Mouse (Mus musculus) heart, postnatal 0 days (tissue): Measurements from ENCODE around the gene Fam50a. TPM values are rescaled to one million over a fixed set of nuclear protein-coding genes. Genes with fewer than 3 reads are reported as not detected.
A peak's percentile ranks its signal among the peaks of the same experiment; 100 is the strongest.

Experiments used
- ATAC-seq: fragments of 200-750 bp; cut with Nextera tagmentation; 2 replicates; pipeline ENCODE4 v1.8.0; 2017; ENCODE audit warnings: low read depth, moderate number of reproducible peaks, moderate library complexity; ENCODE audit not compliant: insufficient read depth
- DNase-seq: peaks from one replicate; pipeline ENCODE4 v3.0.0-alpha.2; 2016; ENCODE audit warnings: low spot score
- H3K27ac ChIP-seq: fragments of 300-500 bp; sonication (generic); 2 replicates; pipeline ENCODE4 v1.5.1; 2014; ENCODE audit warnings: low read depth, mild to moderate bottlenecking
- H3K27me3 ChIP-seq: fragments of 300-500 bp; sonication (generic); 2 replicates; pipeline ENCODE4 v1.6.1; 2014; ENCODE audit warnings: low read length, mixed read lengths; ENCODE audit not compliant: control insufficient read depth, insufficient read depth
- H3K36me3 ChIP-seq: fragments of 300-500 bp; sonication (generic); replicated peaks from 2 replicates; pipeline ENCODE4 v1.6.1; 2014; ENCODE audit warnings: low read length, mixed read lengths; ENCODE audit not compliant: control insufficient read depth, insufficient read depth
- H3K4me1 ChIP-seq: fragments of 300-500 bp; sonication (generic); 2 replicates; pipeline ENCODE4 v1.6.1; 2014; ENCODE audit warnings: antibody characterized with exemption; ENCODE audit not compliant: control insufficient read depth, insufficient read depth
- H3K4me2 ChIP-seq: fragments of 300-500 bp; sonication (generic); 2 replicates; pipeline ENCODE4 v1.6.1; 2014; ENCODE audit warnings: low read depth, mild to moderate bottlenecking, low read length, moderate library complexity
- H3K4me3 ChIP-seq: fragments of 300-500 bp; sonication (generic); 2 replicates; pipeline ENCODE4 v1.5.1; 2014; ENCODE audit warnings: low read depth, low read length
- H3K9ac ChIP-seq: fragments of 300-500 bp; sonication (generic); replicated peaks from 2 replicates; pipeline ENCODE4 v1.6.1; 2014; ENCODE audit warnings: low read depth, low read length, mixed read lengths
- H3K9me3 ChIP-seq: fragments of 300-500 bp; sonication (generic); replicated peaks from 2 replicates; pipeline ENCODE4 v1.6.1; 2016; ENCODE audit warnings: low read length; ENCODE audit not compliant: control insufficient read depth
- CTCF ChIP-seq: IDR thresholded peaks from 2 replicates; pipeline ENCODE4 v1.5.1; 2016; ENCODE audit warnings: antibody characterized with exemption, control low read depth, low read depth
- EP300 ChIP-seq: IDR thresholded peaks from 2 replicates; pipeline ENCODE4 v1.6.1; 2016; ENCODE audit warnings: antibody characterized with exemption, low read depth
- WGBS: fragments of 180-500 bp; shearing (Covaris S2); extraction: QIAGEN DNeasy Blood & Tissue Kit; methylation state at CpG from one replicate; pipeline ENCODE4 v1.1.7; 2014; 5-methylcytosine and 5-hydroxymethylcytosine counted together
- polyA plus RNA-seq: library from polyadenylated mRNA; unstranded; fragments of >200 nt; fragmentation: Nextera tagmentation; extraction: Ambion mirVana; gene quantifications from 2 replicates; pipeline ENCODE4 v1.2.1, GENCODE M21; 2015
- total RNA-seq: library from RNA; depleted of rRNA; stranded (reverse); fragments of >200 nt; gene quantifications from 2 replicates; pipeline ENCODE4 v1.2.3, GENCODE M21; 2014; ENCODE audit warnings: low replicate concordance

Fam50a gene
- total and polyA plus RNA-seq, 2 experiments from 2014 or later = 2.4 to 41.3 TPM

GRCm38 (mm10) chrX:74299721-74300120 is 13.1 kb upstream of the Fam50a start:
- ATAC-seq (no peak), DNase-seq (no peak)
- WGBS = 62% methylated on average over 3 of the region's 3 CpGs
- Histone ChIP-seq H3K27me3 (no peaks in the 10 kb centered on the region), H3K4me1 (no peaks in the 10 kb centered on the region), H3K27ac (no peak overlapping the region), H3K9me3 (no peaks in the 10 kb centered on the region), H3K4me3 (no peak overlapping the region), H3K9ac (no peak overlapping the region), H3K4me2 (no peak overlapping the region), H3K36me3 (peaks cover 26% of the 10 kb centered on the region)
- no peak for TF ChIP-seq EP300
- no peak for TF ChIP-seq CTCF

DNA sequence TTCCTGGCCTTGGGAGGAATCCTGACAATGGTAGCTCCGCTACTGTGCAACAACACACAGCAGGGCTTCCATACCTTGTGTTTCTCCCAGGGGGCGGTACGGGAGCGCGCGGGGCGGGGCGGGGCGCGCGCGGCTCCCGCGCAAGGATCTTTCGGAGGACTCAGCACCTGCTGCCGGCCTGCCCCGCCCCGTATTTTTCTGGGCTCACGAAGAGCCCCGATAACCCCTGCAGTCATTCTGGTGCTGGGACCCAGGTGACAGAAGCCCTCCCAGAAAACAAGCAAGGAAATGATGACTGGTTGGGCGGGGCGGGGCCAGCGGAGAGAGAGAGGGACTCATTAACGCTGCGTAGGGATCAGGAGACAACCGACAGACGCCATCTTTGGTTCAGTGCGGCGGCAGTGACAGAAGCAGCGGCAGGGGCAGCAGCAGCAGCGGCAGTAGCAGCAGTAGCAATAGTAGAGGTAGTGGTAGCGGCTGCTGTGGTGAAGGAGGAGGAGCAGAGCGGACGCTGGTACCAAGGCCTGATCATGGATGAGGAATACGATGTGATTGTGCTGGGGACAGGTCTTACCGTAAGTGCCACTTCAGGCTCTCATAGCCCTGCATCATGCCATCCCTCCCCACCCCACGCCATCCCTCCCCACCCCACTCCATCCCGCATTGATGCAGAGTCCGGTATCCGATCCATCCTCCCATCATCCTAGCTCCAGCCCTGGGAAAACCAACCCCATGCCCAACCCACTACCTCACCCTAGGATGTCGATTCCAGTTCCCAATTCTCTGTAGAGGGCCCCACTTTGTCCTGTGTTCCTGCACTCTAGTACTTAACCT is 7.7 kb upstream of the Fam50a start, which contains the start of gene Gdi1:
Gene Gdi1 (plus strand): TSS at position 132 of the 834 bp plus-strand sequence.
- TF ChIP-seq CTCF = peak; percentile 34
- TF ChIP-seq EP300 = no peak
- ATAC-seq (peak; percentile 88), DNase-seq (peak; percentile 61)
- Histone ChIP-seq H3K4me1 (no peaks in the 10 kb centered on the region), H3K4me3 (peak within 1 kb of the TSS; percentile 66), H3K27me3 (no peaks in the 10 kb centered on the region), H3K4me2 (peak within 1 kb of the TSS; percentile 73), H3K36me3 (peaks cover 54% of the 10 kb centered on the region), H3K9me3 (no peaks in the 10 kb centered on the region), H3K9ac (peak within 1 kb of the TSS; percentile 74), H3K27ac (peak within 1 kb of the TSS; percentile 96)
- 14% methylated on average over 41 of the region's 41 CpGs for WGBS

DNA sequence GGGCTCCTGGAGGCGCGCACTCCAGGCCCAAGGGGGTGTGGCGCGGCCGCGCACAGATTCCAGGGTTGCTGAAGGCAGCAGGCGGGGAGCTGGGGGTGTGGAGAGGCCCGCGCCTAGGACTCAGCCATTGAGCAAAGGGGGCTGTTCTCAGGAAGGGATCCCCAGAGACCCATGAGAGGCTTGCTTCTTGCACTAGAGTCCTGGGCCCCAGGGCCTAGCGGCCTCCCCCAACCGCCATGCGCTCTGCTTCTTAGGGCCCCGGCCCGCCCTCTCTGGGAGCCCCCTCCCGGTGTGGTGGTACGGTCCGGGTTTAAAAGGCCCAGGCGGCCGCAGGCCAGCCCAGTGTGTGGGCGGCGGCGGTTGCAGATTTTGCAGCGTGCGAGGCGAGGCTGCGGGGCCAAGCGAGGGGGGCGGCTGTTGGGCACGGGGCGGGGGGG is 15.9 kb downstream of the Fam50a start, which contains the start of gene Plxna3:
Gene Plxna3 (plus strand): TSS at position 342 of the 437 bp plus-strand sequence.
- H3K4me1 ChIP-seq = no peaks in the 10 kb centered on the region; the same call in 1 of the 2 replicates
- WGBS = 16% methylated on average over 15 of the region's 30 CpGs

DNA sequence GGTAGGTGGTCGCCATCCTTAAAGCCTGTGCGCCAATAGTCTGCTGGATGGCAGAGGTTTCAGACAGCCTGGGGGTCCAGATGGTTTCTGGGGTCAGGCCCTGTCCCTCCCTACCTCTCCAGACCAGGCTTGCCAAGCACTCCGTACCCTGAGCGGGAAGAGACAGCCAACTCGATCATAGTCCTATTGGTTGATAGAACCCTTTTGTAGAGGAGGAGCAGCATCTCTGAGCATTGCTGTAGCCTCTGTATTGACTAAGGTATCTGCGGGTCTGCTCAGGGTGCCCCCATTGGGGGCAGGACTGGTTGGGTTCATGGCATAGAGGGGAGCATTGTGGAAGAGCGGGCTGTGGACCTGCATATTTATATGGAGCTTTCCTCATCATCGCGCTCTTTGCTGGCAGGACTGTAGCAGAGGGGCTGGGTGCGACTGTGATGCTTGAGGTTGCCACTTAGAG is 16.4 kb downstream of the Fam50a start:
- DNase-seq (no peak), ATAC-seq (no peak)
- TF ChIP-seq EP300 = no peak
- no peak for TF ChIP-seq CTCF
- no peaks in the 10 kb centered on the region for H3K36me3 ChIP-seq
- no peaks in the 10 kb centered on the region for H3K27me3 ChIP-seq
- H3K27ac ChIP-seq = no peak overlapping the region
- WGBS = 27% methylated on average over 10 of the region's 10 CpGs
- H3K9me3 ChIP-seq = no peaks in the 10 kb centered on the region
- H3K4me2 ChIP-seq = peak overlapping the region; percentile 75
- peak overlapping the region; percentile 50 for H3K4me3 ChIP-seq
- no peaks in the 10 kb centered on the region; the same call in 1 of the 2 replicates for H3K4me1 ChIP-seq
- H3K9ac ChIP-seq = peak overlapping the region; percentile 61; the same call in 1 of the 2 replicates

More for the DNA sequence above, 15.9 kb downstream of the Fam50a start, which contains the start of gene Plxna3:
- peak within 1 kb of the TSS; percentile 34; the same call in 1 of the 2 replicates for H3K27ac ChIP-seq
- ATAC-seq (peak; percentile 93), DNase-seq (peak; percentile 24)
- H3K9ac ChIP-seq = peak within 1 kb of the TSS; percentile 61
- H3K36me3 ChIP-seq = no peaks in the 10 kb centered on the region
- H3K4me2 ChIP-seq = peak within 1 kb of the TSS; percentile 75
- no peaks in the 10 kb centered on the region for H3K27me3 ChIP-seq
- peak within 1 kb of the TSS; percentile 50 for H3K4me3 ChIP-seq
- H3K9me3 ChIP-seq = no peaks in the 10 kb centered on the region
- TF ChIP-seq EP300 = no peak
- no peak for TF ChIP-seq CTCF

DNA sequence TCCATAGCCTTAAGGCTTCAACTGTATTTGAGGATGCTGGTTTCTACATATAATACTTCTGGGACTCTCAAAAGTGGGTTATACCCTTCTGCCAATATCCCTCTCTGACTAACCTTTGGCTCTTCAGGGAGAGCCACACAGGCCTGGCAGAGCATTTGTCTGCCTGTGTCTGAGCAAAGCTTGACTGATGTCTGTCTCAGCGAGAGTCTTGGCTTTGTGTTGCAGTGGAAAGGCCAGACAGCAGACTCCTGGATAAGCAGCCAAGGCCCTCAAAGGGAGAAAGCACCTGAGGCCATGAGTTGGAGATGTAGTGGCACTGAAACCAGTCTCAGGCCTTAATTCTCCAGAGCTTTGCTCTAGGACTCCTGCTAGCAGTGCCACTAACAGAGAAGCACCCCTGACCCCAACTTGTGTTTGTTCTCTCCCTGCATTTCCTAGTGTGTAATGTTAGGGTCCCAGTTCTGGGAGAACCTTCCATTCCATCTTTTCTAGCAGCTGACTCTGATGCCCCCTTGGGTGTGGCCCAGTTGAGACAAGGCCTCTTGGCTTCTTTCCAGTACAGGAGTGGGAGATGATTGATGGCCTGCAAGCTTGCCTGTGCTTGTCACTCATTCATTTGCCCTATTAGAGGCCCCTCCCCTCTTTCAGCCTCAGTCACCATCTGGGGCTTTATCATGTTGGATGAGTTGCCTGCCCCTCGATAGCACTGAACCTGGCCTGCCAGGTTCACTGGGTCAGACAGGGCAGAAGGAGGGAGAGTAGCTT is 17.5 kb downstream of the Fam50a start:
- no peak overlapping the region for H3K4me3 ChIP-seq
- no peak for ATAC-seq
- H3K27ac ChIP-seq = no peak overlapping the region
- no peaks in the 10 kb centered on the region for H3K36me3 ChIP-seq
- H3K9ac ChIP-seq = no peak overlapping the region
- 22% methylated on average over 2 of the region's 2 CpGs for WGBS
- H3K9me3 ChIP-seq = no peaks in the 10 kb centered on the region
- no peaks in the 10 kb centered on the region for H3K27me3 ChIP-seq
- no peak for TF ChIP-seq CTCF
- TF ChIP-seq EP300 = no peak
- DNase-seq = no peak
- H3K4me2 ChIP-seq = peak overlapping the region; percentile 75; the same call in 1 of the 2 replicates
- H3K4me1 ChIP-seq = no peaks in the 10 kb centered on the region; the same call in 1 of the 2 replicates
